Mouse (Mus musculus) limb, embryonic 10.5 days (tissue): ENCODE measurements around the gene Scarb1. TPM values are rescaled to one million over a fixed set of nuclear protein-coding genes. Genes with fewer than 3 reads are reported as not detected.

ENCODE experiments used
- DNase-seq: peaks from one replicate; pipeline ENCODE4 v3.0.0-alpha.2; 2017; ENCODE audit warnings: low spot score
- H3K27ac ChIP-seq: fragments of 300-500 bp; sonication (generic); 2 replicates; pipeline ENCODE4 v1.5.1; 2016; ENCODE audit warnings: mild to moderate bottlenecking
- H3K27me3 ChIP-seq: fragments of 300-500 bp; sonication (generic); 2 replicates; pipeline ENCODE4 v1.6.1; 2016; ENCODE audit warnings: low read depth, mild to moderate bottlenecking; ENCODE audit not compliant: poor library complexity, severe bottlenecking
- H3K36me3 ChIP-seq: fragments of 300-500 bp; sonication (generic); 2 replicates; pipeline ENCODE4 v1.6.1; 2016; ENCODE audit warnings: mild to moderate bottlenecking, moderate library complexity
- H3K4me1 ChIP-seq: fragments of 300-500 bp; sonication (generic); 2 replicates; pipeline ENCODE4 v1.6.1; 2016
- H3K4me3 ChIP-seq: fragments of 300-500 bp; sonication (generic); 2 replicates; pipeline ENCODE4 v1.5.1; 2016; ENCODE audit warnings: mild to moderate bottlenecking, moderate library complexity
- H3K9me3 ChIP-seq: fragments of 300-500 bp; sonication (generic); replicated peaks from 2 replicates; pipeline ENCODE4 v1.6.1; 2016; ENCODE audit warnings: mild to moderate bottlenecking
- WGBS: fragments of 180-500 bp; shearing (Covaris S2); methylation state at CpG from one replicate; pipeline ENCODE4 v1.1.7; 2016; 5-methylcytosine and 5-hydroxymethylcytosine counted together
- polyA plus RNA-seq: library from polyadenylated mRNA; unstranded; fragments of >200 nt; fragmentation: Nextera tagmentation; extraction: Ambion mirVana; gene quantifications from 2 replicates; pipeline ENCODE4 v1.2.1, GENCODE M21; 2016

Scarb1 gene
- polyA plus RNA-seq, 1 experiment from 2014 or later: 43.5 TPM

DNA sequence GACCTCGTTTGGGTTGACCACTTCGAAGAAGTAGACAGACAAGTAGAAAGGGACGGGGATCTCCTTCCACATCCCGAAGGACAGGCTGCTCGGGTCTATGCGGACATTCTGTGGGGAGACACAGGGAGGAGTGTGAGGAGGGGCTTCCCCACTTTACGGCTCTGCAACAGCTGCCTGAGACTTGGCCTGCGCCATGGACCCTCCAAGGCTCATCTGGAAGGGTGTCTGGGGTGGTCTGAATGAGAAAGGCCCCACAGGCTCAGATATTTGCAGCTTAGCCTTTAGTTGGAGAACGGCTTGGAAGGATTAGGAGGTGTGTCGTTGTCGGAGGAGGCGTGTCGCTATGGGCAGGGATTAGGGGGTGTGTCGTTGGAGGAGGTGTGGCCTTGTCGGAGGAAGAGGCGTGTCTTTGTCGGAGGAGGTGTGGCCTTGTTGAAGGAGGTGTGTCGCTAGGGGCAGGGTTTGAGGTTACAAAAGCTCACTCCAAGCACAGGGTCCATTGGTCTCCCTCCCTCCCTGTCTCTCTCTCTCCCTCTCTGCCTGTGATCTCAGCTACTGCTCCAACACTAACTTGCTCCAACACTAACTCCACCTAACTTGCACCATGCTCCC lies 36.5 kb downstream of the Scarb1 start:
- Histone ChIP-seq H3K27me3 (no peaks in the 10 kb centered on the region), H3K4me3 (peak overlapping the region; percentile 19; the same call in 1 of the 2 replicates), H3K27ac (no peak overlapping the region), H3K9me3 (no peaks in the 10 kb centered on the region), H3K36me3 (peaks cover 23% of the 10 kb centered on the region), H3K4me1 (peaks cover 18% of the 10 kb centered on the region)
- WGBS: 20% methylated on average over 18 of the region's 18 CpGs
- peak; percentile 73 for DNase-seq

DNA sequence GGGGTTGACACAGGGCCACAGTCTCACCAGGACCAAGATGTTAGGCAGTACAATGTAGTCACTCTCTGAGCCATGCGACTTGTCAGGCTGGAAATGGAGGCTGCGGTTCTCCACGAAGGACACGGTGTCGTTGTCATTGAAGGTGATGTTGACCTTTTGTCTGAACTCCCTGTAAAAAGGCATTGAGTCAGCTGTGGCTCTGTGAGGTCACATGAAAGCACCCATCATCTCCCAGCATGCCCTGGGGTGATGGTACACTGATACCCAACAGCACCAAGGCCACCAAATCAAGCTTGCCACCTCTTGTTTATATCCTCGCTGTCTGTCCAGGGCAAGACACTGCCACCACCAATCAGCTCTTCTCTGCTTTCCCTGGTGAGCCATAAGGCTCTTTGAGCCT lies 37.8 kb downstream of the Scarb1 start:
- Histone ChIP-seq H3K27ac (no peak overlapping the region), H3K4me1 (peaks cover 18% of the 10 kb centered on the region), H3K27me3 (no peaks in the 10 kb centered on the region), H3K9me3 (no peaks in the 10 kb centered on the region), H3K4me3 (no peak overlapping the region), H3K36me3 (peaks cover 34% of the 10 kb centered on the region)
- no peak for DNase-seq
- WGBS: 89% methylated on average over 6 of the region's 6 CpGs

DNA sequence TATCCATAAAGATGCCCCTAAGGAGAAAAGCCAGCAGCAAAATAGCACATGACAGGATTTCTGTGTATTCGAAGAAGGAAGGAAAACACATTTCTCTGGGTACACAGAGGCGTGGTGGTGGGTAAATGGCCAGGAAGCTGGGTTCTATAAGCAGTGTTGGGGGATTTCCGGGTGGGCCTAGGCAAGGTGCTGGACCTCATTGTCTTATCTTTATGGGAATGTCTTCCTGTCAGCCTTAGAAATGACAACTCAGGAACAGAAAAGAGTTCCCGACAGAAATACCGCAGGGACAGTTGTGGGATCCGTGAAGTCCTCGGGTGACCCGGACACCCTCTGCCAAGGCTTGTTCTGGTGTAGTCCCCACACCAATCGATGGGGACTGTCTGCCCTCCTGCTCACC lies 42.7 kb downstream of the Scarb1 start:
- Histone ChIP-seq H3K4me1 (no peaks in the 10 kb centered on the region), H3K27me3 (no peaks in the 10 kb centered on the region), H3K9me3 (no peaks in the 10 kb centered on the region), H3K4me3 (no peak overlapping the region), H3K27ac (no peak overlapping the region), H3K36me3 (peaks cover 77% of the 10 kb centered on the region)
- DNase-seq: no peak
- 91% methylated on average over 9 of the region's 9 CpGs for WGBS

DNA sequence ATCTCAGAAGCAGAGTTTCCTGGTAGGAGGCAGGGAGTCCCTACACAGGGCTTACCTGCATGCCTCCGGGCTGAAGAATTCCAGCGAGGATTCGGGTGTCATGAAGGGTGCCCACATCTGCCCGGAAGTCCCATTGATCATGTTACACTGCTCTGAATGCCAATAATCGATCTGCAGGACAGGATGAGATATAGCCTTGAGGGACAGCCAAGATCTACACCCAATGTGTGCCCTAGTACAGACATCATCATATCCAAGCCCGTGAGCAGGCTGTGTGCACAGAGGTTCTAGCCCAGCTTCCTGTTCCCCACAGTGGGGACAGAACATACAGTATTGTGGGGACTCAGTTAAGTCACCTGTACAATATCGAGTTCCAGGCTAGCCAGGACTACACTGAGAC lies 43.7 kb downstream of the Scarb1 start:
- Histone ChIP-seq H3K9me3 (no peaks in the 10 kb centered on the region), H3K4me3 (no peak overlapping the region), H3K4me1 (no peaks in the 10 kb centered on the region), H3K27me3 (no peaks in the 10 kb centered on the region), H3K27ac (no peak overlapping the region), H3K36me3 (peaks cover 74% of the 10 kb centered on the region)
- DNase-seq: no peak
- 94% methylated on average over 7 of the region's 7 CpGs for WGBS

DNA sequence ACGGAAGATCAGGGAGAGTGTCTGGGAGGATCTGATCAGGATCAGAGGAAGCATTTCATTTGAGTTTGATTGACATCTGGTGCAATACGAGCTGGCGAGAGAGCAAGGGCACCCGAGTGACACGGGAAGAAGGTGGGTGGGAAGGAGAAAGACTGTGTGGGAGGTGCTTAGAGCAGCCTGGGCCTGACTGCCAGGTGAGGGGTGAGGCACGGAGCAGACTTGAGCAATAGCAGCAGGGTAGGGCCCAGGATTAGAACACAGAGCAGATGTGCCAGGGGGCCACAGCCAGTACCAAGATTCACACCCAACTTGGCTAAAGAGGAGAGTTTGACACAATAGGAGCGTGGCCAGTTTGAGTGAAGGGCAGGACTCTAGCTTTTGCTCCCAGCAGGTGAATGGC lies 47.9 kb downstream of the Scarb1 start:
- no peaks in the 10 kb centered on the region for H3K27me3 ChIP-seq
- DNase-seq: no peak
- H3K4me3 ChIP-seq: no peak overlapping the region
- H3K27ac ChIP-seq: no peak overlapping the region
- 69% methylated on average over 7 of the region's 7 CpGs for WGBS
- H3K4me1 ChIP-seq: peaks cover 12% of the 10 kb centered on the region
- no peaks in the 10 kb centered on the region for H3K9me3 ChIP-seq
- peaks cover 52% of the 10 kb centered on the region for H3K36me3 ChIP-seq

DNA sequence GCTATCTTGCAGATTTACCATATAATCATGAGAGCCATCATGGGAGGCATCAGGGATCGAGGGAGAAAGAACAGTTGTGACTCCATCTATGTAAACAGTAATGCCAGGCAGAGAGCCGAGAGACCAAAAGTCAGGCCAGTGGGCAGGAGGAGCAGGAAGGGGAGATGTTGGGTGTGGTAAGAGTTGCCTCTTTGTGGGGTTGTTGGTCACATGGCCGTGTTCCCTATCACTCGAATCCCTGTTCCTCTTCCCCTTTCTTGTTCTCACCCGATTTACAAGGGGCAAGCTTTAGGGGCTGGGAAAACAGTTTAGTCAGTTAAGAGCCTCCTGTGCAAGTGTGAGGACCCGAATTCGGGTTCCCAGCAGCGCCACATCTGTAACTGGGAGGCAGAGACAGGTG lies 49.0 kb downstream of the Scarb1 start:
- no peak for DNase-seq
- Histone ChIP-seq H3K4me1 (peaks cover 12% of the 10 kb centered on the region), H3K27me3 (no peaks in the 10 kb centered on the region), H3K4me3 (no peak overlapping the region), H3K9me3 (no peaks in the 10 kb centered on the region), H3K36me3 (peaks cover 53% of the 10 kb centered on the region), H3K27ac (no peak overlapping the region)
- 88% methylated on average over 8 of the region's 8 CpGs for WGBS

DNA sequence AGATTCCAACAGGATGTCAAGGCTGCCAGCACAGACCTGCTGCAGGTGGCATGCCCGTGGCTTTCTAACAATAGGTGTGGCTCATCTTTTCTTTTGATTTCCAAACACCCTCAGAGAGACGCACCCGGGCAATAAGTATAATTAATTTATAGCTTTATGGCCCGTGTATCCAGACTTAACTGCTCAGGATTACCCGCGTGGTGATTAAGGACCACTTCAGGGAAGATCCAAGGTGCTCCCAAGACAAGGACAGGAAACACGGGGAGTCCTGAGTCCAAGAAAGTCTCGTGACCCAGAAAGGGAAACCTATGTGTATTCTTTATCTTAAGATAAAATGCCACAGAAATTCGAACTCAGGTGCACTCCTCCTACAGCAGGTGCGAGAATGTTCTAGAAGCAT lies 49.5 kb downstream of the Scarb1 start:
- no peak for DNase-seq
- H3K9me3 ChIP-seq: no peaks in the 10 kb centered on the region
- H3K36me3 ChIP-seq: peaks cover 53% of the 10 kb centered on the region
- WGBS: 57% methylated on average over 10 of the region's 10 CpGs
- H3K27me3 ChIP-seq: no peaks in the 10 kb centered on the region
- H3K4me1 ChIP-seq: peaks cover 12% of the 10 kb centered on the region
- no peak overlapping the region for H3K4me3 ChIP-seq
- H3K27ac ChIP-seq: no peak overlapping the region

DNA sequence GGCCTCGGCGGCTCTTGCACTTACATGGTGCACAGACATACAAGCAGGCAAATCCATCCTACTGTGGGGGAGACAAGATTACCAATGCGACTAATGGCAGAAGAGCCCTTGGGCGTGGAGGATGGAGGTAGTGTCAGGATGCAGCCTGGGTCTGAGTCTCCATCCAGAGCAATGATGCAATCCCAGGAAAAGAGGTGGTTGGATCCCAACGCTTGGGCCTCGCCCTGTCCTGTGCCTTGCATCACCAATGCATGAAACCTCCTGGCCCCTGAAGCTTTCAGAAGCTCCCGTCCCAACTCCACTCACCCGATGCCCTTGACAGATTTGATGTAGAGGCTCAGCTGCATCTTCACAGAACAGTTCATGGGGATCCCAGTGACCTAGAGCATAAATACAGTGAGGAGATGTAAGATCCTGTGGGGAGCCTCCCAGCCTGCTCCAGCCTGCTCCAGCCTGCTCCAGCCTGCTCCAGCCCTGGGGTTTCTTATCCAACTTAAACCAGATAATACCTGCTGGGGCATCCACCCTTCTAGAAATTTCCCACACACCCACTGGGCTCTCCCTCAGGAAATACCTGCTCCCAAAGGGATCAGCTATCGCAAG lies 53.7 kb downstream of the Scarb1 start:
- Histone ChIP-seq H3K36me3 (peaks cover 30% of the 10 kb centered on the region), H3K27ac (no peak overlapping the region), H3K4me3 (no peak overlapping the region), H3K9me3 (no peaks in the 10 kb centered on the region), H3K4me1 (peaks cover 24% of the 10 kb centered on the region), H3K27me3 (no peaks in the 10 kb centered on the region)
- 93% methylated on average over 9 of the region's 9 CpGs for WGBS
- DNase-seq: no peak

DNA sequence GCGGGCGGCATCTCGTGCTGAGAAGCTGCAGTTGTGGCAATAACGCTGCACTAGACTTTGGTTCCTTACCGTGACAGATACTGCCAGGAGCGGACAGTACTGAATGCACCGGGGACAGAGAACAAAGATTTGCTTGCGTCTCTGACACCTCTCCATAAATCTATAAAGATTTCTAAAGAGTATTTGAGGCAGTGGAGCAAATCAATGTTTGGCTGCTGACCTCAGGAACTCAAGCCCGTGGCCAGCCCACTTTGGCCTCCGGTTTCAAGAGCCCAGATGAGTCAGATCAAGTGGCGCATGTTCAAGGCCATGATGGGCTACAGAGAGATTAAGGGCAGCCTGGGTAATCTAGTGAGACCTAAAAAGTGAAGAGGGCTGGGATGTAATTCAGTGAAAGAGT lies 54.8 kb downstream of the Scarb1 start:
- DNase-seq: no peak
- WGBS: 94% methylated on average over 11 of the region's 11 CpGs
- H3K4me1 ChIP-seq: peaks cover 24% of the 10 kb centered on the region
- no peaks in the 10 kb centered on the region for H3K9me3 ChIP-seq
- H3K36me3 ChIP-seq: peaks cover 32% of the 10 kb centered on the region
- no peak overlapping the region for H3K27ac ChIP-seq
- no peaks in the 10 kb centered on the region for H3K27me3 ChIP-seq
- H3K4me3 ChIP-seq: no peak overlapping the region

DNA sequence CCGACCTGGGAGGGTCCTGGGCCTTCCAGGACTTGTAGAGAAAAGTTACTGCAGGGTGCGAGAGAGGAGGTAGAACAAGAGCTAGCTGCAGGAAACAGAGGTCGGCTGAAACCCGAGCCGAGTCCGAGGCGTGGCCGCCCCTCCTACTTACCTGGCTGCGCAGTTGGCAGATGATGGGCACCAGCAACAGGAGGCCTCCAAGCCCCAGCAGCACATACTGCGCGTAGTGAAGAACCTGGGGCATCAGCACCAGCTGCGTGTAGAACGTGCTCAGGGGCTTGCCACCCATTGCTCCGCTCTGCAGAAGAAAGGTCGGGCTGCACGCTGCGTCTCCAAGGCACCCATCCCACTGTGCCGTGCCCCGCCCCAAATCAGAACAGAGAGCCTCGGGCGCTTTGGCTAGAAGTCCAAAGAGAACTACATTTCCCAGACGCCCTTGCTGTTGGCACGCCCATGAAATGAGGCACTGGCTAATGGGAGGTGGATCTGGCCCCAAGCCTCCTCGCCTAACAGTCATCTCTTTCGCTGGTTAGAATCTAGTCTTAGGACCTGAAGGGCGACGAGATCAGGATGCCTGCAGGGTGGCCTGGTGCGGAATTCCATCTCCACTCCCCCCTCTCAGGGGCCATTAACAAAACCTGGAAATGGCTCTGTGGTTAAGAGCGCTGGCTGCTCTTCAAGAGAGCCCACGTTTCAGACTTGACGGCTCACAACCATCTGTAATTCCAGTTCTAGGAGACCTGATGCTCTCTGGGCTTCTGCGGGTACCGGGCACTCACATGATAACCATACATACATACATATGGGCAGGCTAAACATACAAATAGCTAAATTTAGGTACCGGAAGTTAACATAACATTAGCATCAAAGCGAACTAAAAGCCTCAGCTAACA lies 56.9 kb downstream of the Scarb1 start:
- Histone ChIP-seq H3K4me3 (peak overlapping the region; percentile 51), H3K9me3 (no peaks in the 10 kb centered on the region), H3K4me1 (peaks cover 24% of the 10 kb centered on the region), H3K27ac (peak overlapping the region; percentile 61), H3K27me3 (no peaks in the 10 kb centered on the region), H3K36me3 (peaks cover 34% of the 10 kb centered on the region)
- WGBS: 13% methylated on average over 35 of the region's 35 CpGs
- peak; percentile 82 for DNase-seq

DNA sequence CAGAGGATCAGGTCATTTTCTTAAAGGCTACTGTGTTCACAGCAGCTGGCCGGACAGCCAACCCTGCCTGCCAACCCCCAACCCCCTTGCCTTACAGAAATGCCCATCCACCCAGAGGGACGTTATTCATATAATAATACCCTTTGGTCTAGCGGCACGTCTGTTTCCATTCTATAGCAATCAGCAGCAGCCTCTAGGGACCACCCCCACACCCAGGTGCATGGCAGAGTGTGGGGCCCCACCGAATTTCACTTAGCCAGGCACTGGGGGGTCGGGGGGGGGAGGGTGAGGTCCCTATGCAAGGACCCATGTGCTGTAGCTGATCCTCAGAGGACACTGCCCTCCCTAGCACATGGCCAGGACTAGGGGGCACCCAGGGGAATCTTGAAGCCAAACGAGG lies 61.7 kb downstream of the Scarb1 start:
- peaks cover 29% of the 10 kb centered on the region for H3K4me1 ChIP-seq
- no peak for DNase-seq
- H3K27ac ChIP-seq: no peak overlapping the region
- WGBS: 54% methylated on average over 7 of the region's 7 CpGs
- H3K27me3 ChIP-seq: no peaks in the 10 kb centered on the region
- H3K36me3 ChIP-seq: peaks cover 17% of the 10 kb centered on the region
- H3K9me3 ChIP-seq: no peaks in the 10 kb centered on the region
- H3K4me3 ChIP-seq: no peak overlapping the region

DNA sequence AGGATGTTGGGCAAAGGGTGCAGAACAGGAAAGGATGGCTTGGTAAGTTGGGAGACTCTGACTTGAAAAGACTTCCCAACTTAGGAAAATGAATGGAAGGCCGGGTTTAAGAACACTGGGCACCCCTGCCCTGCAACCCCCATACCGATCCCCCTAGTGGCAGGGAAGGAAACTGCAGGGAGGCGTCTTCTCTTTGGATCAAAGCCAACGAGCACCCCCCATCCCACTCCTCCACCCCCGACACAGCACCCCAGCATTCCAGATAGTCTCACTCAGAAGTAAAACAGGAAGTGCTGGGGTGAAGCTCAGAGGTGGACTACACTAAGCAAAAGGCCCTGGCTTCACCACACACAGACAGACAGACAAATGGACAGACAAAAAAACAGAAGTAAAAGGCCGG lies 62.6 kb downstream of the Scarb1 start:
- Histone ChIP-seq H3K4me1 (peaks cover 21% of the 10 kb centered on the region), H3K9me3 (no peaks in the 10 kb centered on the region), H3K27me3 (no peaks in the 10 kb centered on the region), H3K4me3 (no peak overlapping the region), H3K36me3 (peaks cover 17% of the 10 kb centered on the region), H3K27ac (no peak overlapping the region)
- 31% methylated on average over 6 of the region's 6 CpGs for WGBS
- peak; percentile 50 for DNase-seq

DNA sequence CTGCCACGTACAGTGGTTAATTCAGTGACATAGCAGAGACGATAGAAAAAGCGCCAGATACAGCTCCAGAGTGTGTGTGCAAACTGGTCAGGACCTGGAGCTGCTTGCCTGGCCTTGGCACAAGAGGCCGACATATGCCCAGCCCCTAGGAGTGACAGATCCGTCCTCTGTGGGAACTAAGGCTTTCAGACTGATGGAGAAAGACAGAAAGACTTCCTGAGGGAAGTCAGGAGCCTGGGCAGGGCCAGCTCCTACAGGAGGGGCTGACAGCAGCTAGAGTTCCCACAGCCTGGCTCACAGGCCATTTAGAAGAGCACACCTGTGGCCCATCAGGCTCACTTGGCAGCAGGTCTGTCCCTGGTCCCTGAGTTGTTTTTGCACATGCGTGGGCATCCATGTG lies 63.6 kb downstream of the Scarb1 start:
- H3K36me3 ChIP-seq: peaks cover 13% of the 10 kb centered on the region

More for the DNA sequence above, 63.6 kb downstream of the Scarb1 start:
- 89% methylated on average over 6 of the region's 6 CpGs for WGBS
- H3K9me3 ChIP-seq: no peaks in the 10 kb centered on the region
- no peak for DNase-seq
- H3K27ac ChIP-seq: no peak overlapping the region
- H3K27me3 ChIP-seq: no peaks in the 10 kb centered on the region
- H3K4me1 ChIP-seq: peaks cover 21% of the 10 kb centered on the region
- H3K4me3 ChIP-seq: no peak overlapping the region
